Mouse (Mus musculus) CH12.LX (cell line): ENCODE data around the gene Hist1h3f. TPM values are rescaled to one million over a fixed set of nuclear protein-coding genes. Genes with fewer than 3 reads are reported as not detected.

ENCODE experiments used
- DNase-seq: peaks from one replicate; pipeline ENCODE4 v3.0.0-alpha.2; 2013; ENCODE audit errors: extremely low read depth
- H3K27ac ChIP-seq: 2 replicates; pipeline ENCODE4 v1.5.1; 2012; ENCODE audit warnings: low read depth, mild to moderate bottlenecking, control low read depth, moderate library complexity; ENCODE audit not compliant: insufficient read depth
- H3K27me3 ChIP-seq: replicated peaks from 2 replicates; pipeline ENCODE3; 2012; ENCODE audit warnings: inconsistent platforms
- H3K36me3 ChIP-seq, 2 experiments: replicated peaks in 1 of 2; 2 replicates each; pipeline versions ENCODE3 to v1.6.1; 2012; ENCODE audit warnings: inconsistent platforms in 1 of 2, low read length in 1 of 2, mild to moderate bottlenecking in 1 of 2, mixed read lengths in 1 of 2, moderate library complexity in 1 of 2; ENCODE audit not compliant: control insufficient read depth in 1 of 2, insufficient read depth in 1 of 2
- H3K4me1 ChIP-seq, 2 experiments: 2 replicates each; pipeline ENCODE4 v1.6.1; 2012; ENCODE audit warnings: inconsistent platforms in 1 of 2, moderate library complexity in 1 of 2; ENCODE audit not compliant: insufficient read depth in 2 of 2, control insufficient read depth in 1 of 2
- H3K4me2 ChIP-seq: 2 replicates; pipeline ENCODE4 v1.6.1; 2012; ENCODE audit warnings: low read depth, mild to moderate bottlenecking, control low read depth; ENCODE audit not compliant: poor library complexity, insufficient read depth, severe bottlenecking
- H3K4me3 ChIP-seq, 3 experiments: fragments of 150-350 bp in 1 of 3; sonication (generic) in 1 of 3; replicated peaks in 1 of 3; 2 replicates each; pipeline versions ENCODE3 to v1.5.1; 2011 to 2012; ENCODE audit warnings: low read depth in 2 of 3, low read length in 2 of 3, mild to moderate bottlenecking in 2 of 3, moderate library complexity in 2 of 3, control low read depth in 1 of 3, improper control_type of control experiment in 1 of 3, inconsistent platforms in 1 of 3, mixed read lengths in 1 of 3; ENCODE audit not compliant: poor library complexity in 1 of 3
- H3K79me2 ChIP-seq: replicated peaks from 2 replicates; pipeline ENCODE4 v1.6.1; 2012; ENCODE audit warnings: mild to moderate bottlenecking, moderate library complexity; ENCODE audit not compliant: control insufficient read depth, poor library complexity, insufficient read depth, severe bottlenecking; ENCODE audit errors: extremely low read depth
- H3K9ac ChIP-seq: 2 replicates; pipeline ENCODE4 v1.6.1; 2012; ENCODE audit warnings: low read depth, mild to moderate bottlenecking, control low read depth, moderate library complexity; ENCODE audit not compliant: insufficient read depth
- H3K9me3 ChIP-seq: replicated peaks from 2 replicates; pipeline ENCODE3; 2012; ENCODE audit warnings: low read length, inconsistent platforms, mixed read lengths
- CHD1 ChIP-seq: IDR thresholded peaks from 2 replicates; pipeline ENCODE4 v1.6.1; 2012; ENCODE audit warnings: low read depth, low read length, improper control_type of control experiment, inconsistent platforms
- CTCF ChIP-seq, 2 experiments: IDR thresholded peaks in 1 of 2; conservative IDR thresholded peaks in 1 of 2; 2 replicates each; pipeline ENCODE4 v1.5.1; 2011 to 2012; ENCODE audit warnings: low read depth in 2 of 2, low read length in 2 of 2, improper control_type of control experiment in 1 of 2, inconsistent platforms in 1 of 2, mild to moderate bottlenecking in 1 of 2, moderate library complexity in 1 of 2
- E2F4 ChIP-seq: IDR thresholded peaks from 2 replicates; pipeline ENCODE4 v1.6.1; 2011; ENCODE audit warnings: low read depth, low read length, improper control_type of control experiment; ENCODE audit not compliant: insufficient replicate concordance
- EP300 ChIP-seq: IDR thresholded peaks from 2 replicates; pipeline ENCODE4 v1.6.1; 2011; ENCODE audit warnings: low read length, improper control_type of control experiment
- KAT2A ChIP-seq: IDR thresholded peaks from 2 replicates; pipeline ENCODE4 v1.6.1; 2012; ENCODE audit warnings: low read length, improper control_type of control experiment, inconsistent platforms; ENCODE audit not compliant: insufficient replicate concordance
- MAX ChIP-seq: IDR thresholded peaks from 2 replicates; pipeline ENCODE4 v1.6.1; 2011; ENCODE audit warnings: low read length, improper control_type of control experiment
- MAZ ChIP-seq: IDR thresholded peaks from 2 replicates; pipeline ENCODE4 v1.6.1; 2012; ENCODE audit warnings: low read depth, mild to moderate bottlenecking, inconsistent platforms, low read length, improper control_type of control experiment, moderate library complexity
- MEF2A ChIP-seq: IDR thresholded peaks from 2 replicates; pipeline ENCODE4 v1.6.1; 2014; ENCODE audit warnings: low read depth, mild to moderate bottlenecking, inconsistent platforms, low read length, improper control_type of control experiment, borderline replicate concordance
- MXI1 ChIP-seq: IDR thresholded peaks from 2 replicates; pipeline ENCODE4 v1.6.1; 2011; ENCODE audit warnings: mild to moderate bottlenecking, low read depth, low read length, improper control_type of control experiment
- MYC ChIP-seq: IDR thresholded peaks from 2 replicates; pipeline ENCODE4 v1.6.1; 2011; ENCODE audit warnings: low read depth, mild to moderate bottlenecking, improper control_type of control experiment, low read length
- PAX5 ChIP-seq: IDR thresholded peaks from 2 replicates; pipeline ENCODE4 v1.6.1; 2012; ENCODE audit warnings: low read length, inconsistent platforms, mixed read lengths
- POLR2A ChIP-seq: IDR thresholded peaks from 2 replicates; pipeline ENCODE4 v1.6.1; 2011; ENCODE audit warnings: low read depth, mild to moderate bottlenecking, improper control_type of control experiment, low read length
- POLR2AphosphoS2 ChIP-seq: IDR thresholded peaks from 2 replicates; pipeline ENCODE4 v1.6.1; 2011; ENCODE audit warnings: low read depth, low read length, improper control_type of control experiment
- SIN3A ChIP-seq: IDR thresholded peaks from 2 replicates; pipeline ENCODE4 v1.6.1; 2012; ENCODE audit warnings: low read length, improper control_type of control experiment, inconsistent platforms
- SMC3 ChIP-seq: IDR thresholded peaks from 2 replicates; pipeline ENCODE4 v1.6.1; 2011; ENCODE audit warnings: low read depth, low read length, improper control_type of control experiment
- TBP ChIP-seq: conservative IDR thresholded peaks from 2 replicates; pipeline ENCODE4 v1.6.1; 2011; ENCODE audit warnings: low read depth, low read length, improper control_type of control experiment
- TCF12 ChIP-seq: IDR thresholded peaks from 2 replicates; pipeline ENCODE4 v1.6.1; 2014; ENCODE audit warnings: low read depth, mild to moderate bottlenecking, inconsistent platforms, low read length, improper control_type of control experiment
- USF1 ChIP-seq: IDR thresholded peaks from 2 replicates; pipeline ENCODE4 v1.6.1; 2014; ENCODE audit warnings: low read depth, mild to moderate bottlenecking, inconsistent platforms, low read length, improper control_type of control experiment
- USF2 ChIP-seq: conservative IDR thresholded peaks from 2 replicates; pipeline ENCODE4 v1.6.1; 2011; ENCODE audit warnings: low read depth, low read length, improper control_type of control experiment
- ZC3H11A ChIP-seq: IDR thresholded peaks from 2 replicates; pipeline ENCODE4 v1.6.1; 2012; ENCODE audit warnings: low read depth, mild to moderate bottlenecking, inconsistent platforms, low read length, improper control_type of control experiment
- ZNF384 ChIP-seq: IDR thresholded peaks from 2 replicates; pipeline ENCODE4 v1.6.1; 2012; ENCODE audit warnings: low read depth, low read length, improper control_type of control experiment, inconsistent platforms
- dilution Hi-C: fragments of 300-500 bp; cut with MboI; formaldehyde crosslinking; loops from 2 replicates; pipeline ENCODE4 v1.14.3; 2020; ENCODE audit warnings: low sequenced_read_pairs; ENCODE audit not compliant: extremely low pct_unique_long_range_greater_than_20kb, extremely low pct_ligation_motif_present
- in situ Hi-C: fragments of 300-500 bp; cut with MboI; formaldehyde crosslinking; loops from 3 replicates; pipeline ENCODE4 v1.14.3; 2019; ENCODE audit warnings: low sequenced_read_pairs, low pct_ligation_motif_present, low pct_unique_long_range_greater_than_20kb, mixed read lengths
- polyA plus RNA-seq: library from polyadenylated mRNA; unstranded; fragments of >175 nt; gene quantifications from 2 replicates; pipeline ENCODE4 v1.2.1, GENCODE M21; 2012; ENCODE audit warnings: low read depth; ENCODE audit not compliant: insufficient read length
- total RNA-seq, 2 experiments: library from RNA; depleted of rRNA; stranded (reverse); fragments of 300-350 nt in 1 of 2; fragments of >200 nt in 1 of 2; gene quantifications; 2 replicates each; pipeline ENCODE4 v1.2.3; 2012 to 2014

Gene Hist1h3f
- total and polyA plus RNA-seq, 3 experiments, result 0.30 to 553 (median 8.0) TPM

DNA sequence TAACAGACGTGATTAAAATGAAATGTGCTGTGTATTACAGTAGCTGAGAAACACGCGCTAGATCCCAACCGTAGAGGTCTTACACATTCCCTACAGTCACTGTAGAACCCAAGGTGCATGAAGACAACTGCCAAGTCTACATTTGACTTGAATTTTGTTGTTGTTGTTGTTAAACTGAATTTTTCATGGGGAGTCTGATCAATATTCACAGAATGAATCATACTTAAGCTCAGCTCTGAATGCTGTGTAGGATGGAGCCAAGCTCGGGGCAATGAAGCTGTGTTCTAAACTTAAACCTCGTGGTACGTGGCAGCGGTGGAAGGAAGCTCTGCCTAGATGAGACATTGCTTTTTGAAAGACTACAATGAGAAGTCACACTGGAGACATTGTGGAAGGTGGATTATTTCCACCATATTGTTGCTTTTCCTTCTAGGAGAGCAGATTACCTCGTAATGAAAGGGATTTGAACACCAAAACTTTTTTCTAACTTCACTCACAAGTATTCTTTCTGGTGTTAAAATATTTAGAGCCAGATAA, 41.8 kb upstream of the Hist1h3f start:
- H3K4me1 ChIP-seq, result peaks cover 3 to 14% of the 10 kb centered on the region in 2 experiments; a peak in 3 of 4 replicates
- DNase-seq, result peak; percentile 42
- peak overlapping the region; percentile 100 for H3K4me2 ChIP-seq
- no peaks in the 10 kb centered on the region for H3K79me2 ChIP-seq
- no peak for TF ChIP-seq KAT2A
- TF ChIP-seq MEF2A, result no peak
- TF ChIP-seq ZNF384, result no peak
- TF ChIP-seq USF2, result no peak
- TF ChIP-seq CTCF (conservative IDR thresholded peaks at IDR 0.05 in 1 of 2, IDR thresholded peaks at IDR 0.05 in 1 of 2; ENCODE audit: low read depth in 2 of 2, low read length in 2 of 2), result no peak
- TF ChIP-seq POLR2A, result no peak
- TF ChIP-seq USF1, result no peak
- no peak for TF ChIP-seq TCF12
- TF ChIP-seq ZC3H11A, result no peak
- peak; percentile 50; the same call in 1 of the 2 replicates for TF ChIP-seq MXI1
- no peak for TF ChIP-seq POLR2AphosphoS2
- TF ChIP-seq SMC3, result no peak
- 0 out of 2 replicates have a peak, but pooled peaks have one; percentile 56 for TF ChIP-seq SIN3A
- TF ChIP-seq MAZ, result no peak
- TF ChIP-seq EP300, result no peak
- no peak for TF ChIP-seq CHD1
- TF ChIP-seq TBP, result no peak
- TF ChIP-seq MYC, result 0 out of 2 replicates have a peak, but pooled peaks have one; percentile 39
- no peak for TF ChIP-seq E2F4
- peak; percentile 45; the same call in 1 of the 2 replicates for TF ChIP-seq MAX
- TF ChIP-seq PAX5, result no peak
- in situ Hi-C loops, result loop anchor here (10.0 to 25.0 kb wide), 2 partner anchors 197 to 1565 kb away; partner anchors contain the start of gene Zfp184
- no peaks in the 10 kb centered on the region for H3K36me3 ChIP-seq
- H3K9me3 ChIP-seq, result no peaks in the 10 kb centered on the region
- H3K27ac ChIP-seq, result peak overlapping the region; percentile 35; the same call in 1 of the 2 replicates
- peak overlapping the region; percentile 53 for H3K9ac ChIP-seq
- H3K4me3 ChIP-seq, result peak overlapping the region; percentile 44 to 64 (median 47)
- dilution Hi-C loops, result no loop called here
- H3K27me3 ChIP-seq, result no peaks in the 10 kb centered on the region

GRCm38 (mm10) chr13:23502916-23503315, 40.9 kb upstream of the Hist1h3f start:
- Histone ChIP-seq H3K27ac (no peak overlapping the region), H3K36me3 (no peaks in the 10 kb centered on the region), H3K9me3 (no peaks in the 10 kb centered on the region), H3K27me3 (no peaks in the 10 kb centered on the region), H3K79me2 (no peaks in the 10 kb centered on the region), H3K9ac (no peak overlapping the region), H3K4me2 (peak overlapping the region; percentile 51; the same call in 1 of the 2 replicates), H3K4me1 (peaks cover 3 to 15% of the 10 kb centered on the region in 2 experiments; a peak in 3 of 4 replicates), H3K4me3 (peak overlapping the region in 2 of 3 experiments; percentile 9 to 23)
- TF ChIP-seq MAZ (no peak), CTCF (conservative IDR thresholded peaks at IDR 0.05 in 1 of 2, IDR thresholded peaks at IDR 0.05 in 1 of 2; ENCODE audit: low read depth in 2 of 2, low read length in 2 of 2) (no peak), MAX (no peak), POLR2AphosphoS2 (no peak)
- dilution Hi-C loops (no loop called here), in situ Hi-C loops (loop anchor here (10.0 to 25.0 kb wide), 2 partner anchors 198 to 1566 kb away; partner anchors contain the start of gene Zfp184)
- DNase-seq, result no peak
